Mouse (Mus musculus): ENCODE data around the gene Zkscan4. TPM values are rescaled to one million over a fixed set of nuclear protein-coding genes. Genes with fewer than 3 reads are reported as not detected.

Zkscan4 gene
- total RNA-seq, 2 experiments from 2014 or later = 6.7 to 7.7 TPM

DNA sequence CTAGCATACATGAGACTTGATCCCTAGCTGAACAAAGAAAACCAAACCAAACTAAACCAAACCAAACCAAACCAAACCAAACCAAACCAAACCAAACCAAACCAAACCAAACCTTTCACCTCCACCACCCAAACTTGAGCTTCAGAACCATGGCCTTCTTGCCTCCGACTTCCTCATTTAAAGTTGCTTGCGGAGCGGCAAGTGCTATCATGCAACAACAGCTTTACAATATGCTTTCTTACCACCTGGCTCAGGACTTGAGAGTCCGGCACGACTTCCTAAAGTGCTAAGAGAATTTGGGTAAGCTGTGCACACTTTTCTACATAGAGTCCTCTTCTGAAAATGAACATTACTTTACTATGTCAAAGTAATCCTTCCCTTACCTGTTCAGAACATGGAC is 23.6 kb downstream of the Zkscan4 start:
- DNase-seq (ENCODE audit: low spot score in 2 of 2) = no peak

DNA sequence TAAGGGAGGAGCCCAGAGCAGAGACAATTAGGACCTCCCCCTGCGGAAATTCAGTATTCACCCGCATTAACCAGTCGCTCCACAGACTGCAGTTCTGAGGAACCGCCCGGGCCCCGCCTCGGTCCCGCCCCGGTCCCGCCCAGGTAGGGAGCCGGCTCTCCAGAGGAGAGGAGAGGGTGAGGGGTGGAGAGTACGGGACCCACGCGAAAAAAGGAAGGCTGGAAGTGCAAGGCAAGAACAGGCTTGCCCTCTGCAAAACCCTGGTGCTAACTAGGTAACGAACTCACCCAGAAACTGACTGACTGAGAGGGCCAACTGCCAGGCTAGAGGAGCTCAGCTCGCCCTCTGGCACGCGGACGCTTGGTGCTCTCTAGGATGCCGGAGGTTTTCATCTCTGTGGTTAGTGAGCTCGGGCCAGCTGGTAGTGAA is 27.5 kb downstream of the Zkscan4 start:
- peak; percentile 73 to 81 for DNase-seq (ENCODE audit: low spot score in 2 of 2)

DNA sequence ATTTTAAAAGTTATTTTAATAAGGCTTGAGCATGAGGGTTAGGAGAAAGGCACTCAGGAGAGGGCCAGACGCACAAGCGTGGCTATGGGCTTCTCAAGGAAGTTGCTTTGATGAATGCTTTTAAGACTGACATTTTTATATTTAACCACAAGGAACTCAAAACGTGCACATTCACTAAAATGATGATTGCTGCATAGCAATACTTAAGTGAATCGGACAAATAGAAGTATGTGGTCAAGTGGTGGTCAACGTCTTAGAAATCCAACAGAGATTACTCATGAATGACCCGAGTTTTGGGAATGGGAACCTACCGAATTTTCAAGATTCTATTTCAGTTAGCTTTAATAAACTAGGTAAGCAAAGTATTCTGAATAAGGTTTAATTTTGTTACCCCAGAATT is 51.4 kb downstream of the Zkscan4 start:
- DNase-seq (ENCODE audit: low spot score in 2 of 2) = no peak

DNA sequence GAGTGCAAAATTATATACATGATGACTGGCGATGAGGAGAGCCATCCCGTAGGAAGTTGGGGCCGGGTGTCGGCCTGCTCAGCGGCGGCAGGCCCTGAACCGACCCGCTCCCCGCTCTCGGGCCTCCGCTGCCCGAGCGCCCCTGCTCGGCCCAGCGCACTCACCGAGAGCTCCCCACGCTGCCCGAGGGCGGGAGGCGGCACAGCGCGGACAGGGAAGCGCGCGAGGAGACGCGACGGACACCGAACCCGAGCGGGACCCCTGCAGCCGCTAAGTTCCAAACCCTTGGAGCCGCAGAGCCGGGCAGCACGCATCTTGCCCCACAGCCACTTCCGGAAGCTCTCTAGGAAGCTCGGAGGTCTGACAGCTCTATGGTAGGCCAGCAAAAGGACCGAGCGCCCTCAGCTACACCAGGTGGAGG is 52.1 kb downstream of the Zkscan4 start, which contains the start of gene Zkscan8:
Zkscan8 (minus strand) TSS at position 340 of the 421 bp plus-strand sequence.
- DNase-seq (ENCODE audit: low spot score in 2 of 2) = peak; percentile 87 to 88

Small RNA genes within 50 kb of the gene (microRNA-seq; reads per million reads assigned to microRNA genes)
- 0 reads per million in 2 experiments for gene Mir1896

Other genes starting within 250 kb of the Zkscan4 start
- gene Gpx5, start 186.2 kb upstream of the Zkscan4 start, total RNA-seq (2021) = not detected
- gene Gpx6, start 166.8 kb upstream of the Zkscan4 start, total RNA-seq (2021) = not detected
- gene Olfr1367, start 132.0 kb upstream of the Zkscan4 start, total RNA-seq (2021) = not detected
- gene Zscan12, start 116.1 kb upstream of the Zkscan4 start, total RNA-seq (2021) = 1 to 10 TPM; 8.3 to 9.0 TPM
- gene Zkscan3, start 76.2 kb upstream of the Zkscan4 start, total RNA-seq (2021) = 10 to 100 TPM; 37.5 to 37.6 TPM
- gene Pgbd1, start 37.8 kb upstream of the Zkscan4 start, total RNA-seq (2021) = 1 to 10 TPM; 1.3 TPM
- 10 to 100 TPM; 33.9 to 35.6 TPM for gene Zscan26, start 25.2 kb upstream of the Zkscan4 start, total RNA-seq (2021)
- under 1 TPM; 0.69 to 0.74 TPM for gene Nkapl, start 10.4 kb upstream of the Zkscan4 start, total RNA-seq (2021)
- gene Gm10065, start 534 bp downstream of the Zkscan4 start, total RNA-seq (2021) = not detected
- 10 to 100 TPM; 15.9 to 17.4 TPM for gene AK157302, start 16.3 kb downstream of the Zkscan4 start, total RNA-seq (2021)
- 10 to 100 TPM; 64.8 to 76.7 TPM for gene Gm11273, start 22.5 kb downstream of the Zkscan4 start, total RNA-seq (2021)
- gene Zkscan8, start 52.2 kb downstream of the Zkscan4 start, total RNA-seq (2021) = 10 to 100 TPM; 16.2 to 16.9 TPM
- gene Olfr1366, start 63.9 kb downstream of the Zkscan4 start, total RNA-seq (2021) = not detected
- gene Olfr1535, start 81.0 kb downstream of the Zkscan4 start, total RNA-seq (2021) = not detected
- not detected for gene Olfr1364, start 102.9 kb downstream of the Zkscan4 start, total RNA-seq (2021)
- not detected for gene Olfr1362, start 135.1 kb downstream of the Zkscan4 start, total RNA-seq (2021)
- gene Olfr11, start 163.6 kb downstream of the Zkscan4 start, total RNA-seq (2021) = not detected
- gene Olfr1361, start 184.5 kb downstream of the Zkscan4 start, total RNA-seq (2021) = not detected
- gene Olfr1360, start 198.5 kb downstream of the Zkscan4 start, total RNA-seq (2021) = not detected
- gene Olfr1359, start 219.2 kb downstream of the Zkscan4 start, total RNA-seq (2021) = not detected
- 10 to 100 TPM; 31.7 to 51.2 TPM for gene Hist1h2bl, start 237.2 kb downstream of the Zkscan4 start, total RNA-seq (2021)
- gene Hist1h2ai, start 237.5 kb downstream of the Zkscan4 start, total RNA-seq (2021) = 10 to 100 TPM; 17.4 to 55.0 TPM
- gene Hist1h3h, start 238.8 kb downstream of the Zkscan4 start, total RNA-seq (2021) = 10 to 100 TPM; 68.2 to 84.2 TPM
- 10 to 100 TPM in 1 of 2 experiments, 1 to 10 TPM in 1; 8.6 to 12.7 TPM for gene Hist1h2bm, start 243.1 kb downstream of the Zkscan4 start, total RNA-seq (2021)

Data from layer of hippocampus, postnatal 14 days (tissue).